Mouse (Mus musculus): ENCODE measurements around the gene Eif4a1.
A peak's percentile ranks its signal among the peaks of the same experiment; 100 is the strongest.

DNA sequence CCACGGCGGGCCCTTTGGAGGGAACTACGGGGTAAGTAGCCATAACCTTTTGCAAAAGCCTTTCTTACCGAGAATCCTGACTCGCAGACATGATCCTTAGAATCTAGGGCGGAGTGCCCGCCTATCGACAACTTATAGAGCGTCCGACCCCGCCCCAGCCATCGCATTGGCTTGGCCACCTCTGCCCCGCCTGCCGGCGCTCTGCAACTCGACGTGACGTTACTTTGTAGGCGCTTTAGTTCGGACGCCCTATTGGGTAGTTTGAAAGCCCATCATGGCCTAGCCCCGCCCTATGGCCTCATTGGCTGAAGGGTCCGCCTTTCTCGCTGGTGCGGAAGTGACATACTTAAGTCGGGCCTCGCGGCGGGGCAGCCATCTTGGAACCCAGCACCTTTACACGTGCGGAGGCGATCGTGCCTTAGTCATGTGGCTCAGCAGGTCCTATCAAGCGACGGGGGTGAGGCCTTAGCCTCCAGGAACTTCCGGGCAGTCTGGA is at the start of gene Eif4a1:
- TF ChIP-seq CHD2 (IDR thresholded peaks at IDR 0.05; ENCODE audit: low read depth, low read length) (peak; percentile 93), ZC3H11A (IDR thresholded peaks at IDR 0.05; ENCODE audit: borderline replicate concordance, low read depth, low read length) (no peak), MAFK (IDR thresholded peaks at IDR 0.05; ENCODE audit: insufficient read depth, low read depth, low read length) (no peak), ZNF384 (IDR thresholded peaks at IDR 0.05; ENCODE audit: low read depth, low read length) (no peak), HCFC1 (IDR thresholded peaks at IDR 0.05; ENCODE audit: borderline replicate concordance, insufficient read depth, low read length) (peak; percentile 65)

Data from ES-E14 (cell line).